Mouse (Mus musculus): ENCODE results near the gene Hspb1.

The Hspb1 gene

GRCm38 (mm10) chr5:135887675-135888102 is at the start of gene Hspb1:
Gene Hspb1 (plus strand): TSS chr5:135887919.
- DNase-seq (ENCODE audit: low spot score in 2 of 2) = no peak

- no peak for DNase-seq (ENCODE audit: low spot score in 2 of 2)
Measured at GRCm38 (mm10) chr5:135841651-135842050, 46.1 kb upstream of the Hspb1 start.

GRCm38 (mm10) chr5:135843418-135843817 is 44.3 kb upstream of the Hspb1 start:
- DNase-seq (ENCODE audit: low spot score in 2 of 2) = peak in 1 of 2 experiments; percentile 64

GRCm38 (mm10) chr5:135845676-135846320 is 41.9 kb upstream of the Hspb1 start:
- no peak for DNase-seq (ENCODE audit: low spot score in 2 of 2)

GRCm38 (mm10) chr5:135847460-135847859 is 40.3 kb upstream of the Hspb1 start:
- no peak for DNase-seq (ENCODE audit: low spot score in 2 of 2)

GRCm38 (mm10) chr5:135847881-135848280 is 39.8 kb upstream of the Hspb1 start:
- no peak for DNase-seq (ENCODE audit: low spot score in 2 of 2)

GRCm38 (mm10) chr5:135851024-135851423 is 36.7 kb upstream of the Hspb1 start:
- no peak for DNase-seq (ENCODE audit: low spot score in 2 of 2)

GRCm38 (mm10) chr5:135851481-135851880 is 36.2 kb upstream of the Hspb1 start:
- no peak for DNase-seq (ENCODE audit: low spot score in 2 of 2)

- DNase-seq (ENCODE audit: low spot score in 2 of 2) = no peak
Measured at GRCm38 (mm10) chr5:135852421-135852820, 35.3 kb upstream of the Hspb1 start.

GRCm38 (mm10) chr5:135853731-135854130 is 34.0 kb upstream of the Hspb1 start:
- no peak for DNase-seq (ENCODE audit: low spot score in 2 of 2)

GRCm38 (mm10) chr5:135855156-135855555 is 32.6 kb upstream of the Hspb1 start:
- DNase-seq (ENCODE audit: low spot score in 2 of 2) = peak; percentile 51 to 81

- no peak for DNase-seq (ENCODE audit: low spot score in 2 of 2)
Measured at GRCm38 (mm10) chr5:135866662-135867061, 21.1 kb upstream of the Hspb1 start.

GRCm38 (mm10) chr5:135867637-135868593 is 19.8 kb upstream of the Hspb1 start:
- no peak for DNase-seq (ENCODE audit: low spot score in 2 of 2)

GRCm38 (mm10) chr5:135868653-135869052 is 19.1 kb upstream of the Hspb1 start:
- no peak for DNase-seq (ENCODE audit: low spot score in 2 of 2)

GRCm38 (mm10) chr5:135869661-135870423 is 17.9 kb upstream of the Hspb1 start:
- no peak for DNase-seq (ENCODE audit: low spot score in 2 of 2)

- DNase-seq (ENCODE audit: low spot score in 2 of 2) = no peak
Measured at GRCm38 (mm10) chr5:135870505-135870904, 17.2 kb upstream of the Hspb1 start.

GRCm38 (mm10) chr5:135872996-135873395 is 14.7 kb upstream of the Hspb1 start:
- no peak for DNase-seq (ENCODE audit: low spot score in 2 of 2)

GRCm38 (mm10) chr5:135873753-135874152 is 14.0 kb upstream of the Hspb1 start:
- DNase-seq (ENCODE audit: low spot score in 2 of 2) = no peak

GRCm38 (mm10) chr5:135877180-135877579 is 10.5 kb upstream of the Hspb1 start:
- peak; percentile 28 to 77 for DNase-seq (ENCODE audit: low spot score in 2 of 2)

- no peak for DNase-seq (ENCODE audit: low spot score in 2 of 2)
Measured at GRCm38 (mm10) chr5:135877831-135878231, 9.9 kb upstream of the Hspb1 start.

GRCm38 (mm10) chr5:135879449-135880158 is 8.1 kb upstream of the Hspb1 start:
- DNase-seq (ENCODE audit: low spot score in 2 of 2) = no peak

Data from spleen, postnatal 10 days (tissue).